Mouse (Mus musculus) brain, embryonic 14.5 days (tissue): ENCODE results near the gene Fbxw11.

Source experiments
- CTCF ChIP-seq: fragments of 200-500 bp; IDR thresholded peaks from 2 replicates; pipeline ENCODE4 v1.5.1; 2012; ENCODE audit warnings: inconsistent platforms, mild to moderate bottlenecking, moderate library complexity, borderline replicate concordance; ENCODE audit not compliant: insufficient read depth, insufficient read length; ENCODE audit errors: extremely low read depth
- POLR2A ChIP-seq: fragments of 200-500 bp; IDR thresholded peaks from 2 replicates; pipeline ENCODE4 v1.6.1; 2012; ENCODE audit warnings: mild to moderate bottlenecking, inconsistent platforms, borderline replicate concordance; ENCODE audit not compliant: poor library complexity, insufficient read depth, insufficient read length, severe bottlenecking; ENCODE audit errors: extremely low read depth

DNA sequence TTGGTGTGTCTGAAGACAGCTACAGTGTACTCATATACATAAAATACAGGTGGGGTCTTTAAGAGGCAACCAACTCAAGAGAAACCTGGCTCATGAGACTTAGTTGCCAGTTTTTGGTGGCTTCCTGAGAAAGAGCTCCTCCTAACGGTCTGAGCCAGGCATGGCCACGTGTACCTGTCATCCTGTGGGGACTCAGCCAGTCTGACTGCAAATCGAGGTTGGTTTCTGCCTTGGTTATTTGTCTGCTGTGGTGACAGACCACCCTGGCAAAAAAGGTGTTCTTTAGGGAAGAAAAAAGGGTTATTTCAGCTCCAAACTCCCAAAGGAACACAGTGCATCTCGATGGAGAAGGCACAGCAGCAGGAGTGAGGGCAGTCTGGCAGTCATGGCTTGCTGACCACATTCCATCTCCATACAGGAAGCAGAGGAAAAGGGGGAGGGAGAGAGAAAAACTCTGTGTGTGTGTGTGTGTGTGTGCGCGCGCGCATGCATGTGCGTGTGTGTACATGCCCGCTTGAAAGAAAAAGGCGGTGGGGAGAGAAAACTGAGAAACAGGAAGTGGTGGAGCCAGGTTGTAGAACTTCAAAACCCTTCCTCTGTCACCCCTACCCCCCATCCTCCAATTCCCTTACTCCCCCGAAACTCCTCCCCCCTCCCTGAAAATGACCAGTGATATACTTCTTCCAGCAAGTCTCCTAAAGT lies 126.3 kb downstream of the Fbxw11 start:
- TF ChIP-seq CTCF (0 out of 2 replicates have a peak, but pooled peaks have one; percentile 12), POLR2A (no peak)
